In genomic region chr19:57335135-57335534, GRCm38 (mm10) we compare ENCODE assay signal across 34 mouse cellular contexts.
"Had no signal": no experiment of that assay in that cellular context is flagged by ENCODE, and none has a peak within 500 bp of the region (broad histone marks: within the 10 kb centered on the region; RNA-seq: fewer than 3 reads in every experiment).

No protein-coding gene starts in this region.

- H3K27ac ChIP-seq: heart, embryonic 10.5 days; heart, embryonic 13.5 days; heart, embryonic 15.5 days; hindbrain, embryonic 10.5 days; hindbrain, embryonic 12.5 days; hindbrain, embryonic 13.5 days; hindbrain, embryonic 14.5 days; hindbrain, embryonic 15.5 days; hindbrain, postnatal 0 days; intestine, embryonic 15.5 days; kidney, embryonic 15.5 days; kidney, postnatal 0 days; layer of hippocampus, adult 2 months; left cerebral cortex, adult 2 months had no signal

- H3K4me2 ChIP-seq: heart, embryonic 11.5 days; heart, embryonic 12.5 days; heart, embryonic 13.5 days; heart, embryonic 15.5 days; hindbrain, embryonic 12.5 days; hindbrain, embryonic 13.5 days; hindbrain, embryonic 14.5 days; hindbrain, embryonic 15.5 days; intestine, embryonic 15.5 days; kidney, embryonic 15.5 days had no signal

- H3K9ac ChIP-seq: heart, embryonic 12.5 days; heart, embryonic 13.5 days; heart, embryonic 15.5 days; hindbrain, embryonic 12.5 days; hindbrain, embryonic 13.5 days; hindbrain, embryonic 14.5 days; hindbrain, embryonic 15.5 days; intestine, embryonic 15.5 days; kidney, embryonic 15.5 days had no signal

- H3K4me1 ChIP-seq: heart, embryonic 10.5 days; heart, embryonic 12.5 days; hindbrain, embryonic 12.5 days; hindbrain, embryonic 13.5 days; hindbrain, embryonic 15.5 days; kidney, embryonic 15.5 days had no signal

- H3K9me3 ChIP-seq: heart, embryonic 10.5 days; heart, embryonic 12.5 days; heart, embryonic 13.5 days; heart, embryonic 15.5 days; hindbrain, embryonic 10.5 days; hindbrain, embryonic 12.5 days; hindbrain, embryonic 13.5 days; hindbrain, embryonic 15.5 days; intestine, embryonic 15.5 days; kidney, embryonic 15.5 days had no signal

- H3K36me3 ChIP-seq: heart, embryonic 10.5 days; heart, embryonic 12.5 days; heart, embryonic 13.5 days; heart, embryonic 15.5 days; hindbrain, embryonic 10.5 days; hindbrain, embryonic 12.5 days; hindbrain, embryonic 13.5 days; hindbrain, embryonic 15.5 days; intestine, embryonic 15.5 days; kidney, embryonic 15.5 days had no signal

- H3K27me3 ChIP-seq: heart, embryonic 12.5 days; heart, embryonic 13.5 days; heart, embryonic 15.5 days; hindbrain, embryonic 12.5 days; hindbrain, embryonic 13.5 days; hindbrain, embryonic 15.5 days; intestine, embryonic 15.5 days; kidney, embryonic 15.5 days had no signal

- H3K4me3 ChIP-seq: heart, embryonic 10.5 days; heart, embryonic 12.5 days; heart, embryonic 13.5 days; heart, embryonic 15.5 days; hindbrain, embryonic 10.5 days; hindbrain, embryonic 12.5 days; hindbrain, embryonic 13.5 days; hindbrain, embryonic 15.5 days; intestine, embryonic 15.5 days; kidney, embryonic 15.5 days; layer of hippocampus, adult 2 months; left cerebral cortex, adult 2 months had no signal

- ATAC-seq: hindbrain, embryonic 16.5 days; hindbrain, postnatal 0 days; inflammation-experienced regulatory T-cells, adult 6 months; intestine, embryonic 15.5 days; intestine, embryonic 16.5 days; intestine, postnatal 0 days had no signal

- DNase-seq: heart, postnatal 10 days; heart, postnatal 14 days; heart, postnatal 36 days; heart, postnatal 4 days; kidney, adult 11 months; kidney, adult 2 months; kidney, adult 8-10 months; kidney, adult 9 months; kidney, postnatal 10 days; kidney, postnatal 14 days; kidney, postnatal 36 days; kidney, postnatal 4 days; layer of hippocampus, adult 9-11 months; layer of hippocampus, postnatal 36 days had no signal
